Mouse (Mus musculus) gastrocnemius, postnatal 36 days (tissue): ENCODE results near the gene Fcrlb. TPM values are rescaled to one million over a fixed set of nuclear protein-coding genes. Genes with fewer than 3 reads are reported as not detected.

ENCODE experiments used
- DNase-seq, 2 experiments: peaks; one replicate each; pipeline ENCODE4 v3.0.0; 2022
- intact Hi-C: fragments of 180-260 bp; cut with DNase I; formaldehyde crosslinking; loops from one replicate; pipeline ENCODE4 v1.15.1; 2025
- total RNA-seq, 2 experiments: library from RNA; stranded (reverse); gene quantifications; 2 replicates each; pipeline ENCODE4 v1.2.3; 2021

Fcrlb gene
- total RNA-seq, 2 experiments from 2014 or later, result not detected

DNA sequence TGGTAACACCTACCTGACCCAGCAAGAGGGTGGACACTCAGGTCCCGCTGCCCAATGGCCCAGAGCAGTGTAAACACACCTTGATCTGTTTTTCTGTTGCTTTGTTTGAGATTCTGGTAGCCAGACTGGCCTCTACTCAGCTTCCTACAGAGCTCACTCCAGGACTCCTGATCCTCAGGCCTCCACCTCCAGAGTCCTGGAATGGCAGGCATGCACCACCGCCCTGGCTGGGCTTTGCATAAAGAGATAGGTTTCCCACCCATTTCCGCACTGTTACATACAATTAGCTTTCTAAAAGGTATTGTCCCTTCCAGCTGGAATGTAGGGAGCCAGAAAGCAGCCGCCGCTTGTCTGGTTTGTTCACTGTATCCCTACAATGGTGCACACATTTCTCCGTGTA lies 41.3 kb downstream of the Fcrlb start:
- intact Hi-C loops, result no loop called here
- no peak for DNase-seq

- intact Hi-C loops, result no loop called here
- DNase-seq, result no peak
These were observed 43.8 kb downstream of the Fcrlb start for GRCm38 (mm10) chr1:170868905-170869283.

- intact Hi-C loops, result no loop called here
- peak; percentile 40 to 49 for DNase-seq
These were observed 44.4 kb downstream of the Fcrlb start for GRCm38 (mm10) chr1:170868107-170868904.

DNA sequence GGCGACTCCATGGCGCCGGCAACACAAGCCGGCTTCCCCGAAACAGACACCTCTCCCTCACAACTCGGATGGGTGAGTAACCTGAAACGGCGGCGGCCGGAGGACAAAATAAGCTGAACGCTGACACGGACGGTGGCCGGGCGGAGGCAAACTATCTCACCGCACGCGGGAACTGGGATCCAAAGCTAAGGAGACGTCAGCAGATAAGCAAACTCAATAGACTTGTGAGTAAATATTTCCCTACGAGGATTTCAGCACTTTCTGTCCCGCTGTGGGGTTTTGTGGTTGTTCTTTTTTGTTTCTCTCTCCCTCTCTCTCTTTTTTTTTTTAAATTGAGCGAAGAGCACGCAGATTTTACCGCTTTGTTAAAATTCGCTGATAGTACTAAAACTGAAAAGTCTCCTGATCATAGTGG lies 45.0 kb downstream of the Fcrlb start, which contains the start of gene Atf6:
Gene Atf6, minus strand, starts transcription at position 81 of the 415 bp plus-strand sequence.
- intact Hi-C loops, result no loop called here
- DNase-seq, result peak; percentile 92 to 98

DNA sequence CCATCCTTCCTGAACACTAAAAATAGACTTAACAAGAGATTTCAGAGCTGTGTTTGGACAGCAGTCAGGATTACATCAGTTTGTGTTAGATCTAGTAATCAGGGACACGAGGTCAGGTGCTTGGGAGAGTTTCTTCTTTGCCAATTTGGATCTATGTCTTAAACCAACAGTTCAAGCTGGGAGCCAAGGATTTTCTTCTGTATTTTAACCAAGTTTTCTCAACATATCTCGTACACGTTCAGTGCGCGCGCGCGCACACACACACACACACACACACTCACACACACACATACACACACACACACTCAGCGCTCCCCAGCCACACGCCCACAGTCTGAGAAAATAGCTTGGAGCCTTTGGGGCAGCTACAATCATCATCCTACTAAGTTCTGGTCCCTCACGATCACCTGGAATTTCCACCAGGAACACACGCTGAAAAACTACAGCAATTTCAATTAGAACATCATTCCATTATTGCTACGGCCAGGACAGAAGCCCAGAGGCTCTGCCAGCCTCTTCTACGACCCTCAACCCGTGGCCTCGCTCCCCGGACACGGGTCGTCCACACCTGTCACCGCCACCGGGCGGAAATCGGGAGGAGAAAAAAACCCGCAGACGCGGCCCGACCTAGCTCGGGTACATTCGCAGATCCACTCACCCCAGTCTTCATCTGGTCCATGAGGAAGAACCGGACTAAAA lies 45.6 kb downstream of the Fcrlb start:
- intact Hi-C loops, result no loop called here
- no peak for DNase-seq

DNA sequence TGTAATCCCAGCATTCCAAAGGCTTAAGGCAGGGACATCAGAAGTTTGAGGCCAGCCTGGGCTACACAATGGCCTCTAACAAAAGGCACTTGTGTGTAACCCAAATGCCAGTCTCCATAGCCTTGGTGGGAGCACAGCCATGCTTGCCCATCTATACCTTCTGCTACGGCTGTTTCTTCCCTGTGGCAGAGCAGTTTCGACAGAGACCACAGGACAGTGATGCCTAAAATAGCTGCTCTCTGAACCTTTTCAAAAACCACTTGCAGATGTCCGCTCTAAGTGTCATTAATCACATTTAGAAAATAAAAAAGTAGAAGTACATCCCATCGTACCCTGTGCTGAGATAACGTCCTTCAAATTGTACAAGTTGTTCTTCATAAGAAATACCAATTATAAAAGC lies 47.3 kb downstream of the Fcrlb start:
- DNase-seq, result no peak
- intact Hi-C loops, result no loop called here

DNA sequence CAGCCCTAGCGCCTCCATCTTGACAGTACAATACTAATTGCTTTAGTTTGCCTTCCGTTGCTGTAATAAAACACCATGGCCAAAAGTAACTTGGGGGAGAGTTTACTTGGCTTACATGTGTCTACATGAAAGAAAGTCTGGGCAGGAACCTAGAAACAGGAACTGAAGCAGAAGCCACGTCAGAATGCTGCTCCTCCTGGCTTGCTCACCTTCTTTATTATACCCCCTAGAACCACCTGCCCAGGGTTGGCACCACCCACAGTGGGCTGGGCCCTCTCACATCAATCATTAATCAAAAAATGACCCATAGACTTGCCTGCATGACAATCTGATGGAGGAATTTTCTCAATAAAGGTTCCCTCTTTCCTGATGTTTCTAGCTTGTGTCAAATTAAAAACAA lies 48.0 kb downstream of the Fcrlb start:
- no peak for DNase-seq
- intact Hi-C loops, result no loop called here

DNA sequence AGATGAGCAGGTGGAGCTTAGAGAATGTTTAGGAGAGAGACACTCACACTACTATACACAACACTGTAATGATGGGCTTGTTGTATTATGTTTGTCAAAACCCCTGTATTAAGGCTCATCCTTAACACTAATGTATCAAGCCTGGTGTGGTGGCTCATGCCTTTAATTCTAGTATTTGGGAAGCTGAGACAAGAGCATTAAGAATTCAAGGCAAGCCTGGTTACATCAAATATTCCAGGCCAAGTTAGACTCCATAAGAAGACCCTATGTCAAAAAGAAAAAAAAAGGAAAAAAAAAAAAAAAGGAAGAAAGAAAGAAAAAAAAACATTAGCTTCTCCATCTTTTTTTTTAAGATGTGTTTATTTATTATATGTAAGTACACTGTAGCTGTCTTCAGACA lies 48.5 kb downstream of the Fcrlb start:
- DNase-seq, result no peak
- intact Hi-C loops, result no loop called here

- intact Hi-C loops, result no loop called here
- DNase-seq, result no peak
These were observed 49.7 kb downstream of the Fcrlb start for GRCm38 (mm10) chr1:170863033-170863432.

DNA sequence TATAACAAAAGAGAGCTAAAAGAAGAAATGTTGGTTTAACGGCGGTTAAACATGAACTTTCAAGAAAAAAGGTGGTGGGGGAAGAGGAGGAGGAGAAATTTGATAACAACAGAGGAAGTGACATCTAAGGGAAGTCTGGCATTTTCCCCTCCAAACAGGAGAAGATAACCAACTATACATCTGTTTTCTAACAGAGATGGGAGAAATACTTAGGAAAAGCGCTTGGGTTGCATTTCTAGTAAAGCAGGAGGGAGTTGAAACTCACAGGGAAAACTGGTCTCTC lies 50.4 kb downstream of the Fcrlb start:
- no peak for DNase-seq
- intact Hi-C loops, result no loop called here

DNA sequence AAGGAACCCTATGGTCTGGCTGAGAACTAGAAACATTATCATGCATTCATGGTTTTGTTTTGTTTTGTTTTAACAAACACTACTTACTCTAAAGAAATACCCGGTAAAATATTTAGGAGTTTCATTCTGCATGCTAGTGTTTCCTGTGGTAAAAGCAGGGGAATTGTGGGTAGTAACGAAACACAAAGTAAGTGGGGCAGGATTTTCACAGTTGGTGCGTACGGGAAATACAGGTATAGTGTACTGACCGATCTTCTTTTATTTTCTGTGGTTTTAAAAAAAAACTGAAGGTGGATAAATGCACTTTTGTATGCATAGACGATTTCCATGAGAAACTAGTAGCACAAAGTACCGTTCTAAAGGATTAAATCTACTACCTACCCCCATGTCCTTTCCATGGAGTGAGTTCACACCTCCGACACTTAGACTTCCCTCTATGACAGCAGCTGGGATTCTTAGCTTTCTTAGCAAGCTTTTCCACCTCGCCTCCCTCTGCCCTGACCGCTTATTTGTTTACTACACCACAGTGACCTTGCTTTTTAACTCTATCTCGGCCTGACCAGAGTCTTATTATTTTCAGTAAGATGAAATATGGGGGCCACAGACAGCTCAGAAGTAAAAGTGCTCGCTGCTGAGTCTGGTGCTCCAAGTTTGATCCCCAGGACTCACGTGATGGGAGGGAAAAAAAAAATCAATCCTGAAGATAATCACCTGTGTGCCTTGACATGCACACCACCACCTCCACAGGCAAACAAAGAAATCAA lies 50.9 kb downstream of the Fcrlb start:
- intact Hi-C loops, result no loop called here
- no peak for DNase-seq

DNA sequence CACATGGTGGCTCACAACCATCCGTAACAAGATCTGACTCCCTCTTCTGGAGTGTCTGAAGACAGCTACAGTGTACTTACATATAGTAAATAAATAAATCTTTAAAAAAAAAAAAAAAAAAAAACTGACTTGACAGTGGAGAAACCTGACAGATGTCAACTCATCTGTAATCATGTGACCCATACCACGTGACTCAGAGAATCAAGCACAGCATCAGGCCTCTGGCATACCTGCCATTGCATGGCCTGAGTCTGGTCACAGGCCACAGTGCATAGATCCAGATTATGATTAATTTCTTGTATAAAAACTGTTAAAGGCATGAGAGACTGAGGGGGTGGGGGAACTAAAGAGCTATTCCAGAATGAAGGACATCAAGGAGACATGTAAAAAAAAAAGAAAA lies 53.9 kb downstream of the Fcrlb start:
- intact Hi-C loops, result no loop called here

GRCm38 (mm10) chr1:170857369-170857768 lies 55.4 kb downstream of the Fcrlb start:
- DNase-seq, result no peak
- intact Hi-C loops, result no loop called here

More for the DNA sequence above, 53.9 kb downstream of the Fcrlb start:
- no peak for DNase-seq

Other genes with a start within 250 kb of the Fcrlb start
- 10 to 100 TPM; 16.3 to 18.2 TPM for gene Atf6, start 45.2 kb downstream of the Fcrlb start, total RNA-seq
- gene Gm26620, start 27.9 kb downstream of the Fcrlb start, total RNA-seq, result under 1 TPM in 1 of 2 experiments, not detected in 1; 0.54 TPM
- 1 to 10 TPM; 3.6 to 4.1 TPM for gene Dusp12, start 27.4 kb downstream of the Fcrlb start, total RNA-seq
- under 1 TPM in 1 of 2 experiments, not detected in 1; 0.20 TPM for gene Fcrla, start 14.6 kb upstream of the Fcrlb start, total RNA-seq
- gene Fcgr2b, start 63.6 kb upstream of the Fcrlb start, total RNA-seq, result 1 to 10 TPM; 2.2 to 2.4 TPM
- gene Fcgr4, start 106.0 kb upstream of the Fcrlb start, total RNA-seq, result not detected
- gene Fcgr3, start 152.0 kb upstream of the Fcrlb start, total RNA-seq, result 1 to 10 TPM; 2.6 to 4.6 TPM
- under 1 TPM; 0.54 to 0.91 TPM for gene Cfap126, start 201.0 kb upstream of the Fcrlb start, total RNA-seq
- gene Sdhc, start 237.7 kb upstream of the Fcrlb start, total RNA-seq, result 100 to 1,000 TPM; 691 to 738 TPM
- 100 to 1,000 TPM in 1 of 2 experiments, 10 to 100 TPM in 1; 33.1 to 105 TPM for gene Mpz, start 237.8 kb upstream of the Fcrlb start, total RNA-seq